Mouse (Mus musculus) myocyte (in vitro differentiated cells): ENCODE measurements at regions not wholly inside any gene's neighbourhood (a gene's known extent, or its start where the extent isn't known, plus 50 kb on each side); places are given as distances from the start of the nearest gene placed in this dataset.

ENCODE experiments used
- H3K27me3 ChIP-seq: one replicate; pipeline ENCODE4 v1.6.1; 2011; ENCODE audit not compliant: control insufficient read depth, insufficient read depth, insufficient read length
- H3K36me3 ChIP-seq: one replicate; pipeline ENCODE4 v1.6.1; 2011; ENCODE audit not compliant: control insufficient read depth, insufficient read depth
- H3K4me2 ChIP-seq: one replicate; pipeline ENCODE4 v1.6.1; 2011; ENCODE audit warnings: low read depth, control low read depth
- H3K4me3 ChIP-seq: one replicate; pipeline ENCODE4 v1.5.1; 2011; ENCODE audit warnings: mild to moderate bottlenecking, control low read depth, moderate library complexity
- H3K79me2 ChIP-seq: one replicate; pipeline ENCODE4 v1.6.1; 2011; ENCODE audit not compliant: control insufficient read depth, insufficient read depth
- H3ac ChIP-seq: one replicate; pipeline ENCODE4 v1.6.1; 2011; ENCODE audit not compliant: control insufficient read depth, insufficient read length
- CEBPB ChIP-seq: IDR thresholded peaks from 2 replicates; pipeline ENCODE4 v1.6.1; 2011; ENCODE audit warnings: mild to moderate bottlenecking, moderate library complexity; ENCODE audit not compliant: poor library complexity, insufficient read depth, severe bottlenecking
- E2F4 ChIP-seq: IDR thresholded peaks from one replicate; pipeline ENCODE4 v1.6.1; 2011; ENCODE audit warnings: mild to moderate bottlenecking, control low read depth, moderate library complexity; ENCODE audit not compliant: insufficient read depth
- MAX ChIP-seq: IDR thresholded peaks from one replicate; pipeline ENCODE4 v1.6.1; 2011; ENCODE audit warnings: low read depth, mild to moderate bottlenecking, control low read depth
- MYOD1 ChIP-seq, 3 experiments: IDR thresholded peaks; one replicate each; pipeline ENCODE4 v1.6.1; 2011; ENCODE audit warnings: control low read depth in 2 of 3, low read depth in 2 of 3, mild to moderate bottlenecking in 2 of 3, moderate library complexity in 1 of 3; ENCODE audit not compliant: insufficient read length in 2 of 3, control insufficient read depth in 1 of 3
- MYOG ChIP-seq, 3 experiments: IDR thresholded peaks; one replicate each; pipeline ENCODE4 v1.6.1; 2011; ENCODE audit warnings: control low read depth in 2 of 3, low read depth in 2 of 3, mild to moderate bottlenecking in 2 of 3; ENCODE audit not compliant: insufficient read length in 2 of 3, control insufficient read depth in 1 of 3, insufficient read depth in 1 of 3
- POLR2A ChIP-seq: IDR thresholded peaks from one replicate; pipeline ENCODE4 v1.6.1; 2011; ENCODE audit warnings: low read depth, mild to moderate bottlenecking, control low read depth, moderate library complexity; ENCODE audit not compliant: insufficient read length
- POLR2AphosphoS2 ChIP-seq: IDR thresholded peaks from one replicate; pipeline ENCODE4 v1.6.1; 2011; ENCODE audit warnings: low read depth, control low read depth; ENCODE audit not compliant: insufficient read length
- REST ChIP-seq: IDR thresholded peaks from one replicate; pipeline ENCODE4 v1.6.1; 2011; ENCODE audit warnings: mild to moderate bottlenecking, control low read depth, moderate library complexity; ENCODE audit not compliant: insufficient read depth, insufficient read length
- SRF ChIP-seq: IDR thresholded peaks from one replicate; pipeline ENCODE4 v1.6.1; 2011; ENCODE audit warnings: low read depth; ENCODE audit not compliant: control insufficient read depth, insufficient read length
- TCF12 ChIP-seq: IDR thresholded peaks from one replicate; pipeline ENCODE4 v1.6.1; 2011; ENCODE audit warnings: mild to moderate bottlenecking, control low read depth; ENCODE audit not compliant: poor library complexity, insufficient read depth, severe bottlenecking
- TCF3 ChIP-seq: IDR thresholded peaks from one replicate; pipeline ENCODE4 v1.6.1; 2011; ENCODE audit warnings: low read depth, control low read depth; ENCODE audit not compliant: insufficient read length
- USF1 ChIP-seq: IDR thresholded peaks from one replicate; pipeline ENCODE4 v1.6.1; 2011; ENCODE audit warnings: low read depth, mild to moderate bottlenecking, control low read depth, moderate library complexity

DNA sequence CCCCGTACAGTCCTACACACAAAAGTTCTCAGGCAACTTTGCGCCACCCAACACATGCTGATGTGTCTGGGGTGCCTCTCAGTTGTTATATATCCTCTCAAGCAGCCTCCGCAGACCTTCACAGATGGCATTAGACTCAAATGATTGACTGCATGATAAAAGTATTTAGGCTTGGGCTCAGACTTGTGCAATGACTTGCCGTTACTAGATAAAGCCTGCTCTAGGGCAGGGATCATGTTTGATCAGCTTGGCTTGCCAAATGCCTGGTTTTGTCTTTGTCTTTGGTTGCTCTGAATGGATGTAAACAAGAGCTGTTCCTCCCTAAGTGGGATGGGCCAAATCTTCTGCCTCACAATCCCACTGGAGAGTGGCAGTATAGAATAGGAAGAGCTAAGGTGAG lies 57.2 kb upstream of the Gm21915 start:
- Histone ChIP-seq H3K4me2 (peak overlapping the region; percentile 42), H3K27me3 (no peaks in the 10 kb centered on the region), H3K36me3 (no peaks in the 10 kb centered on the region), H3ac (no peak overlapping the region), H3K79me2 (no peaks in the 10 kb centered on the region), H3K4me3 (no peak overlapping the region)
- no peak for TF ChIP-seq CEBPB
- TF ChIP-seq POLR2AphosphoS2 = no peak
- no peak for TF ChIP-seq TCF12
- no peak for TF ChIP-seq USF1
- TF ChIP-seq E2F4 = no peak
- TF ChIP-seq TCF3 = no peak
- TF ChIP-seq MAX = no peak
- TF ChIP-seq SRF = no peak

DNA sequence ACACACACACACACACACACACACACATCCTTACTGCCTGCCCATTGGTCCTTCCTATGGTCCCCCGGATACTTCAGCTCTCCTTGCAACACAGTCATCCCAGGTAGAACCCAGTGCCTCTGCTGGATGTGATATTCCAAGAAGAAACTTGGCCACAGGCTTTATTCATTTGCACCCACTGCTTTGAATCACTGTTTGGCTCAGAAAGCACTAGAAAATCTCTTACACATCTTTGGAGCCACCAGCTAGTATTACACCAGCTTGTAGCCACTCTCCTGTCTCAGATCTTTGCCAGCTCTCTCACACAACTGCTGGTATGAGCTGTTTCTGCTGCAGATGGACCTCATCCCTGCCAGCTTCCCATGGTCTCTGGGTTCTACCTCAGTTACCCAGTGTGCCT lies 57.7 kb upstream of the Gm21915 start:
- H3K79me2 ChIP-seq = no peaks in the 10 kb centered on the region
- H3ac ChIP-seq = no peak overlapping the region
- no peaks in the 10 kb centered on the region for H3K27me3 ChIP-seq
- TF ChIP-seq POLR2A (no peak), MAX (no peak), POLR2AphosphoS2 (no peak), CEBPB (no peak), E2F4 (no peak), TCF3 (no peak), MYOD1 (IDR thresholded peaks at IDR 0.05; ENCODE audit: control insufficient read depth in 1 of 3, insufficient read length in 2 of 3, low read depth in 2 of 3) (no peak), TCF12 (no peak), USF1 (no peak), MYOG (IDR thresholded peaks at IDR 0.05; ENCODE audit: control insufficient read depth in 1 of 3, insufficient read depth in 1 of 3, insufficient read length in 2 of 3, low read depth in 2 of 3) (no peak), SRF (no peak), REST (no peak)
- no peaks in the 10 kb centered on the region for H3K36me3 ChIP-seq
- peak overlapping the region; percentile 42 for H3K4me2 ChIP-seq
- H3K4me3 ChIP-seq = no peak overlapping the region

GRCm38 (mm10) chr9:40612312-40612711 lies 58.1 kb upstream of the Gm21915 start:
- Histone ChIP-seq H3K27me3 (no peaks in the 10 kb centered on the region), H3K4me3 (no peak overlapping the region), H3K4me2 (peak overlapping the region; percentile 42), H3ac (no peak overlapping the region), H3K36me3 (no peaks in the 10 kb centered on the region), H3K79me2 (no peaks in the 10 kb centered on the region)
- TF ChIP-seq MYOD1 (IDR thresholded peaks at IDR 0.05; ENCODE audit: control insufficient read depth in 1 of 3, insufficient read length in 2 of 3, low read depth in 2 of 3) = peak in 2 of 3 experiments; percentile 76 to 84
- peak; percentile 33 for TF ChIP-seq TCF3
- no peak for TF ChIP-seq POLR2AphosphoS2
- TF ChIP-seq SRF = no peak
- no peak for TF ChIP-seq MAX

DNA sequence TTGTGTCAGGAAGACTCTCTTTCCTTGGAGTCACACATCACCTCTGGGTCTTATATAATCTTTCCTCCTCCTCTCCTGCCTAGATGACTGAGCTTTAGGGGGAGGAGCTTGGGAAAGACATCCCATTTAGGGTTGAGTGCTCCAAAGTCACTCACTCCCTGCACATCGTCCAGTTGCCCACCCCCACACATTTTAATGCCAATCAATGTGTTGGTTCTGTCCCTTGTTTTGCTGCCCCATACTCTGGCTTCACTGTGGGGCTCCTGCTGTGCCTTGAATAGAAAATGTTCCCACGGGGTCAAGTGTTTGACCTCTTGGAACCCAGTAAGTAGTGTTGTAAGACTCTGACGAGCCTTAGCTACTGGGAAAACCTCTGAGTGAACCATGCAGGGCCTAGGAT lies 58.8 kb upstream of the Gm21915 start:
- no peaks in the 10 kb centered on the region for H3K36me3 ChIP-seq
- TF ChIP-seq POLR2AphosphoS2 (no peak), REST (no peak), MYOD1 (IDR thresholded peaks at IDR 0.05; ENCODE audit: control insufficient read depth in 1 of 3, insufficient read length in 2 of 3, low read depth in 2 of 3) (no peak), USF1 (no peak), SRF (no peak), POLR2A (no peak), TCF12 (no peak)
- H3K4me3 ChIP-seq = no peak overlapping the region
- H3K79me2 ChIP-seq = no peaks in the 10 kb centered on the region
- H3ac ChIP-seq = no peak overlapping the region
- no peaks in the 10 kb centered on the region for H3K27me3 ChIP-seq
- peak overlapping the region; percentile 9 for H3K4me2 ChIP-seq

DNA sequence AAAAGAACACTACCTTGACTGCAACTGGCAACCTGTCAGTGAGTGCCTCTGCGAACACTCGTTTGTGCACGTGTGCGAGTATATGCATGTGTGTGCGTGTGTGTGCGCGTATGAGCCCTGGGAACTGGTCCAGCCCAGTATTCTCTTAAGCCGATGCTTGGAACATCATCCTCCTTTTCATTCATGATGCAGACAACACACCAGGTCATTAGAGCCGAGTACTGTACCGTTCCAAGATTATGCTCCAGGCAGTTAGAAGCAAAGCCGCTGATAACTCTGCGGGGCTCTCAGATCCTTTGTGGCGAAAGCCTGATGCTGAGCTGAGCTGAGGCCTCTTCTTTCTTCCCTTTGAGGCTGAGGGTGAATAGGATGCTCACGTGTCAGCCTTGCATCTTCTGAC lies 61.8 kb upstream of the Gm21915 start:
- Histone ChIP-seq H3K36me3 (no peaks in the 10 kb centered on the region), H3K79me2 (no peaks in the 10 kb centered on the region), H3K27me3 (no peaks in the 10 kb centered on the region), H3ac (no peak overlapping the region), H3K4me2 (no peak overlapping the region), H3K4me3 (no peak overlapping the region)
- TF ChIP-seq USF1 (no peak), TCF12 (no peak), POLR2A (no peak), SRF (no peak), MYOD1 (IDR thresholded peaks at IDR 0.05; ENCODE audit: control insufficient read depth in 1 of 3, insufficient read length in 2 of 3, low read depth in 2 of 3) (no peak), MAX (no peak), CEBPB (no peak), TCF3 (no peak), REST (no peak)
